Mouse (Mus musculus) large intestine, adult 2 months (tissue): Measurements from ENCODE around the gene Hal. TPM values are rescaled to one million over a fixed set of nuclear protein-coding genes. Genes with fewer than 3 reads are reported as not detected.

Experiments used
- DNase-seq: peaks from one replicate; pipeline ENCODE4 v3.0.0-alpha.2; 2012; ENCODE audit warnings: low read depth, low spot score
- WGBS: fragments of 180-500 bp; shearing (Covaris S2); methylation state at CpG from one replicate; pipeline ENCODE4 v1.1.7; 2018; 5-methylcytosine and 5-hydroxymethylcytosine counted together
- polyA plus RNA-seq: library from polyadenylated mRNA; depleted of rRNA; stranded (reverse); fragments of >200 nt; gene quantifications from 2 replicates; pipeline ENCODE4 v1.2.3, GENCODE M21; 2012; rRNA removed

Gene Hal
- polyA plus RNA-seq, result 0.26 and 0.29 TPM in 2 replicates

DNA sequence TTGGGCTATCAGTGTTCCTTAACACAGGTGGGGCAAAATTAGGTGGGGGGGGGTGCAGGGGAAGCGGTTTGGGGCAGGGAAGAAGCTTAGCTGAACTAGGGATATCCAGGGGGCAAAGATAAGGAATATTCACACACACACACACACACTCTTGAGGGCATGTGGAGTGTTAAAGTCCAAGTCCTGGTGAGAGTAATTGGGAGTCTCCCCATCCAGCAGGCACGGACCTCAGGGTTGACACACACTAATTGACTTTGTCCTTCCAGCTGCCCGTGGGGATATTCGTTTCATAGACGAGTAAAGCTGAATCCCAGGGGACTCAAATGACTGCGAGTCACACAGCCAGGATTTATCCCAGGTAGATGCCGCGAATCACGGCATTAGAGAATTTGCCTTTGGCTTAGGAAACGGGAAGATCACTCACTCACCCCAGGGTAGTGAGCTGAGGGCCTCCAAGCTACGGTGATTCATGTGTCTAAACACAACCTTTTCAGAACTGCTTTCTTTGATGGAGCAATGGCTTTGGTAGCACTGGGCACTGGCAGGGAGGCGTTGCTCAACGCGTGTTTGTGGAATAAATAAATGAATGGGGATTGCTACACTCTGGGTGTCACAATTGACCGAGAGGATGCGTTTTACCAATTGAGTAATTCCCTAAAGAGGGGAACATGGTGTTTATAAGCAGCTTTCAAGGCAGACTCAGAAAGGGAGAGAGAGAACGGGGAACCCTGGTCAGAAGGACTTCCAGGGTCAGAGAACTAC, at the start of gene Hal:
Hal (plus strand) TSS at position 703 of the 762 bp plus-strand sequence.
- WGBS, result 44% methylated on average over 17 of the region's 17 CpGs
- no peak for DNase-seq

DNA sequence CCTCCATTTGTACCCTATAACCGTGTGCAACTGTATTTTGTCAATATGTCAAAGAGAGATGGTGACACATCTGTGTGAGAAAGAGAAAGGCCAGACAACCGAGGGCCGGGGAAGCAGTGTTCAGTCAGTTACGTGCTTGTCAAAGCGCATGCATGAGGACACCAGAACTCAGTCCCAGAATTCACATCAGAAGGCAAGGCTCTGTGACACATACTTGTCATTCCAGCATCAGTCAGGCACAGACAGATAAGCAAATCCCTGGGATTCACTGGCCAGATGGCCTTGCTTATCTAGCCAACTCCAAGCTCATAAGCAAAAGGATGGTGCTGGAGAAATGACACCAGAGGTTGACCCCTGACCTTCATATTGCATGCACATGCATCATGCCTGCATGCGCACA, 47.1 kb upstream of the Hal start:
- DNase-seq, result no peak
- 95% methylated on average over 6 of the region's 6 CpGs for WGBS

GRCm38 (mm10) chr10:93442183-93442582, 46.4 kb upstream of the Hal start:
- no peak for DNase-seq
- 63% methylated on average over 3 of the region's 3 CpGs for WGBS

DNA sequence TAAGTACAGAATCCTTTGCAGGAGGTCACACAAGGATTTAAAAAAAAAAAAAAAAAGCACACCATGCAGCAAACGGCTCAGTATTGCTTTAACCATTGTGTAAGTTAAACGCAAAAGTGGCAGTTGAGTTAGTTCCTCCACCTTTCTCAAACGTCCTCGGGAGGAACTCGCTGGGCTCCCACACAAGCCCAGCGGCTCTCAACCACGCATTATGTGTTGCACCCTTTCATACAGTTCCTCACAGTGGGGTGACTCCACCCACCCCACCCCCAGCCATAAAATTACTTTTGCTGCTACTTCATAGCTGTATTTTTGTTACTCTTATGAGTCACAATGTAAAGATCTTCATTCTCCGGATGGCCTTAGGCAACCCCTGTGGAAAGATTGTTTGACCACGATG, 44.2 kb upstream of the Hal start:
- DNase-seq, result no peak
- 20% methylated on average over 9 of the region's 9 CpGs for WGBS

DNA sequence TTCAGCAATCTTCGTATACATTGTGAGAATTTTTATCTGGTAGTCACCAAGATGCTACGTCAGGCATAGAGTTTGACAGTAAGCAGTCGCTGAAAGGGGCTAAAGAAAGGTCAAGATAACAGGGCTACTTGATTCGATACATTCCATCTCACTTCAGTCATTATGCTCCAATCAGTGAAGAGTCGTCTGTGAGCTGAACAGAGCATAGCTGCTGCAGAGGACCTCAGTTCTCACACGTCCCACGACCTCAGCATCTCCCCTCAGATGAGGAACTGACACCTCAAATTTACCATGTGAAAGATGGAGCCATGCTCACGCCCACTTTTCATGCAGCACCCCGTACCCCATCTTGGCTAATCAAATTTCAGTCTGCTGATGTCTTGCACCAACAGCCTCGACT, 41.2 kb upstream of the Hal start:
- 58% methylated on average over 10 of the region's 10 CpGs for WGBS
- no peak for DNase-seq

DNA sequence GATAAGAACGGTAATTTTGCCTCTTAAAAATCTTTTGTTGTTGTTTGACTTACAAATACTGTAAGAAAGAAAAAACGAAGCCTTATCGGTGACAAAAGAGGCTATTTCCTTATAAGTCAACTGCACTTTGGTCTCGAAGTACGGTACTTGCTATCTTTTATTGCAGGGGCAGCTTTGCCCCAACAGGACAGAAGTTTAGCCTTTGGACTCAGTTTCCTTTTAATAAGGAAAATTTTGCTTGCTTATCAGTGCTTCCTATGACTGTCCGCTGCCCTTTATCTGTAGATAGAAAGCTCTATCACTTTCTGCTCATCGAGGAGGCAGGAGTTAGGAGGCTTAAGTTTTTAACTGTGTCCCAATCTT, 33.9 kb upstream of the Hal start:
- no peak for DNase-seq
- 7% methylated on average over 7 of the region's 7 CpGs for WGBS

DNA sequence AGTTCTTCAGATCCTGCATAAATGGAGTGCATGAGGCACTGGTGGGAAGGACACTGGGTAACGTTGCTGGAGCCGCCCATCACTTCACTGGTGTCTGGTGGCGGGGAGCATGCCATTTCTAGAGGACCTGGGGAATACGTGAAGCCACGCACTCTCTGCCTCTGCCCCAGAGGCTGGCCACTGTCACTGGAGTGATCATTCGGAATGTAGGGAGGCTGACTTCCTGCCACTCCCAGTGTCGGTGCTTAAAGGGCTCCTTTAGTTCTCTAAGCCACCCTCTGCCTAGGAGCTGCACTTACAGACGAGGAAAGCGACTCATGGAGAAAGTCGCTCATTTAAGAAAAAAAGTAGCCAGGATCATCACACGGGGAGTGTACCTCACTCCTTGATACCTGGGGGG, 28.5 kb upstream of the Hal start:
- 80% methylated on average over 11 of the region's 11 CpGs for whole genome bisulfite sequencing
- no peak for DNase-seq

GRCm38 (mm10) chr10:93462692-93463382, 25.7 kb upstream of the Hal start:
- DNase-seq, result no peak
- 87% methylated on average over 7 of the region's 7 CpGs for WGBS

- 90% methylated on average over 13 of the region's 13 CpGs for WGBS
- DNase-seq, result no peak
Observed at GRCm38 (mm10) chr10:93463611-93464010, 25.0 kb upstream of the Hal start.

DNA sequence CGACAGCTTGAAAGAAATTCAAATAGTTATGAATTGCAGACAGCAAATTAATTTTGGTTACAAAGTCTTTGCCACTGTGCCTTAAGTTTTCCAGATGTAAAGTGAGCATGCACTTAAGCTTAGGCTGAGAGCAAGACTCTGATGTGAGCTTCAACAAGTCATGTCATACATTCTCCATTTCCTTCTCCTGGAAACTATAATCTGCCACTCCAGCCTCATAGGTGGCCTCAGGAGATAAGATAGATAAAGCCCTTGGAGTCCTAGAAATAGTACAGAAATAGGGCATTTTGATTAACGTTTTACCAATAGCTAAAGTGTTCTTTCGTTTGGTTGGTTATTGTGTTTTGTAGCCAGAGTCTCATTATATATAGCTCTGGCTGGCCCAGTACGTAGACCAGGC, 21.3 kb upstream of the Hal start:
- WGBS, result 92% methylated on average over 4 of the region's 4 CpGs
- no peak for DNase-seq

GRCm38 (mm10) chr10:93467791-93468190, 20.8 kb upstream of the Hal start:
- 98% methylated on average over 3 of the region's 3 CpGs for WGBS
- no peak for DNase-seq

DNA sequence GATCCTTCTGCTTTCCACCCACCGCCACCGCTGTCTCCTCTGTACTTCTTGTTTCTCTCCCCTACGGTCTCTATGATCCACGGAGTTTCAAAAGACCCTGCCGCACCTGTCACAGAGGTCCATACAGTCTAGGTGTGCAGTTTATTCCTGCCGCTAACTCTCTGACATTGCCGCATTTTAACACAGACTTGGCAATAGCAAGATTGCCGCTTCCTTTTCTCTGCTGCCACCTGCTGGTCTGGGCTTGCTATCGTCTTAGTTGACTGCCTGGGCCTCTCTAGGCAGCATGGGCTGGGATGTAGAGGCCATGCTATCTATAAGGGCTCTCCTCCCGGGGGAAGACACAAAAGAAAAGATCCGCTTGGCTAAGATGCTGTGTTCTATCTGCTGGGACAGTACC, 17.2 kb upstream of the Hal start:
- WGBS, result 32% methylated on average over 11 of the region's 11 CpGs
- DNase-seq, result peak; percentile 72

GRCm38 (mm10) chr10:93484511-93484910, 4.1 kb upstream of the Hal start:
- no peak for DNase-seq
- 88% methylated on average over 8 of the region's 8 CpGs for WGBS

DNA sequence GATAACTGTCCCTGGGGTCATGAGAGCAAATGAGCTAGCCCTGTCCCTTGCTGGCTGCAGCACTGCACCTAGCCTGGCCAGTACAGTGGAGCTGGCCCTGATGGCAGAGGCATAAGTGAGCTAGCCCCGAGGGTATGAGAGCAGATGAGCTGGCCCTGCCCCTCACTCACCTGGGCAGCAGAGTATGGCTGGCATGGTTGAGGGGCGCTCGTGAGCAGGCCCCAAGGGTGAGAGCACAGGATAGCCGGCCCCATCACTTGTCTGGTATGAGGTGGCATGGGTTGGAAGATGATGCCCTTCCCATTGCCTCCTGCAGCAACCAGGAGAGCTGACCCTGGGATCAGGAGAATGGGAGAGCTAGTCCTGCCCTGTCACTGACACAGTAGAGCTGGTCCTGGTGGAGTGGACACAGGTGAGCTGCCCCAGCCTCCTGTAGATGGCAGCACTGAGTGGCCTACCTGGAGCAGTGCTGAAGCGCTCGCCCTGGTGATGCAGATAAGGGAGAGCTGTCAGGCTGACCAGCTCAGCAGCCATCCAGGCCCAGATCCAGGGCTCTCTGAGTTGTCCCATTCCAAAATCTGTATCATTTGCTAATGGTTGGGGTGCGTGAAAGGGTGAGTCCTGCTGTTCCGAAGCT, 3.4 kb upstream of the Hal start:
- DNase-seq, result peak; percentile 16
- 81% methylated on average over 8 of the region's 8 CpGs for WGBS

- peak; percentile 22 for DNase-seq
- 24% methylated on average over 4 of the region's 4 CpGs for WGBS
Observed at GRCm38 (mm10) chr10:93486622-93487021, 1.9 kb upstream of the Hal start.

DNA sequence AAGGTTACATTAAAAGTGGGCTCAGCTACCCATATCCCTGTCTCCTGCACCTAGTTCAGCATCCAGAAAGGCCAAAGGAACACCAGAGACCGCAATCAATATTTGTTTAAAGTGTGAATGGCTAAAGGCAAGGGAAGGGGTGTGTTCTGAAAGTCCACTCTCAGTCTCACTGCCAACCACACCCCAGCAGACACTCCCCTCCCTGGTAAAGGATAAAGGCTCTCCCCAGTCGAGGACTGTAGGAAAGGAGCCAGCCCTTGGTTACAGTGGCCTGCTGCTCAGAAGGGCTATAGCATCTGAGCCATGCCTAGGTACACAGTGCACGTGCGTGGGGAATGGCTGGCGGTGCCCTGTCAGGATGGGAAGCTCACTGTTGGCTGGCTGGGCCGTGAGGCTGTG, 259 bp downstream of the Hal start:
- no peak for DNase-seq
- WGBS, result 43% methylated on average over 6 of the region's 6 CpGs

DNA sequence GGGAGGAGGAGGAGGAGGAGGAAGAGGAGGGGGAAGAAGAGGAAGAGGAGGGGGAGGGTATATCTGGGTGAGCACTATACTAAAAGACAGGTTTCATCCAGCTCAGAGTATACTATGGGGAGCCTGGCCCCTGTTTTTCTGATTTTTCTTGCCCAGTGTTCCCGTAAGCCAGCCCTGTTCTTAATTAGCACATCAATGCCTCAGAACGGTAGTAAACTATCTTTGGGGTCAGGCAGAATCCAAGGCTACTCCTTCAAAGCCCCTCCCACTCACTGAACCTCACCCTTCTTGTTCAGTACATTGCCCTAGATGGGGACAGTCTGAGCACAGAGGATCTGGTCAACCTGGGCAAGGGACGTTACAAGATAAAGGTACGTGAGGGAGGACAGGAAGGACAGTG, 1.9 kb downstream of the Hal start:
- no peak for DNase-seq
- 48% methylated on average over 4 of the region's 4 CpGs for WGBS

- 65% methylated on average over 10 of the region's 10 CpGs for WGBS
- DNase-seq, result no peak
Observed at GRCm38 (mm10) chr10:93500864-93501263, 12.3 kb downstream of the Hal start.

DNA sequence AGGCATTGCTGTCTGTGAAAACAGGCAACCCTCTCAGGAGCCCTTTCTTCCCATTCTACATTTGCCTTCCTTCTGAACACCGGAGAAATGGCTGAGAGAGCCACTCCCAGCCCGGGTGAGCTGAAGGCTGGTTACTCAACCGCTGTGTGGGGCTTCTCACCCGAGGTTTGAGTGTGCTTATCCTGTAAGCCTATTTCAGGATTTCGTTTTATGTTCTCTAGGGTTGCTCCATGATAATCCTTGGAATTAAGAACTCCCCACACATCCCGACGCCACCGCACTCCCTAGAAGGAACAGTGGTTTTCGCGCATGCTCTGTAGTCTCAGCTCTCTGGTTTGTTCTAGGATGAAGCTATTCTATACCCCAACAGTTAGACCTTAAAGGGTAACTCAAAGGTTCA, 12.8 kb downstream of the Hal start:
- no peak for DNase-seq
- WGBS, result 79% methylated on average over 10 of the region's 10 CpGs

DNA sequence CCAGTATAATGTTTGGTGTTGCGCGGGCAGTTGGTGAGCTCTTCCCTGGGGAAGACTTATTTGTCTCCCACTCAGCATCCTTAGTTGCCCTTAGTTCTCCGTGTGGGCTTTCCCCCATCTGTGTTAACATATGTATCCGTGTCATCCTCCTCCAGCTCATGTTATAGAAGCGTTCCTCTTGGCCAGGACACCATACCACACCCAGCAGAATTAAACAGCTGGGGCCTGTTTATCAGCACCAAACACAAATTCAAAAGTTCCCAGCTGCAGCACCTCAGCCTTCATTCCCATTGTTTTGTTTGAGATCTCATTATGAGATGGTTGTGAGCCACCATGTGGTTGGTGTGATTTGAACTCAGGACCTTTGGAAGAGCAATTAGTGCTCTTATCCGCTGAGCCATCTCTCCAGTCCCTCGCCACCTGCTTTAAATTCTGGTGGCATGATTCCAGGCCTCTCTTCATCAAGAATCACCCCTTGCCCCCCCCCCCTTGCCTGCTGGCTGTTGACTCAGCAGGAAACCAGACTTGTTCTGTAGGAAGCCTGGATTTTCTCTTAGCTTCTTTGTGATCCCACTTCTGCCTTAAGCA, 19.9 kb downstream of the Hal start:
- DNase-seq, result no peak
- WGBS, result 57% methylated on average over 7 of the region's 7 CpGs
